Mouse (Mus musculus) layer of hippocampus, adult 2 months (tissue): Measurements from ENCODE around the gene A630023A22Rik. TPM values are rescaled to one million over a fixed set of nuclear protein-coding genes. Genes with fewer than 3 reads are reported as not detected.
A peak's percentile ranks its signal among the peaks of the same experiment; 100 is the strongest.

Experiments used
- DNase-seq, 2 experiments: peaks; one replicate each; pipeline ENCODE4 v3.0.0; 2022; ENCODE audit warnings: low spot score in 2 of 2
- H3K27ac ChIP-seq: fragments of 200-600 bp; 2 replicates; pipeline ENCODE4 v1.8.1; 2022
- H3K4me3 ChIP-seq: fragments of 200-600 bp; 2 replicates; pipeline ENCODE4 v1.8.1; 2022; ENCODE audit warnings: mild to moderate bottlenecking
- CTCF ChIP-seq: fragments of 200-600 bp; conservative IDR thresholded peaks from 2 replicates; pipeline ENCODE4 v1.8.1; 2022; ENCODE audit warnings: antibody characterized with exemption, mild to moderate bottlenecking, moderate library complexity
- total RNA-seq, 2 experiments: library from RNA; stranded (reverse); gene quantifications; 2 replicates each; pipeline ENCODE4 v1.2.3; 2021

A630023A22Rik gene
- total RNA-seq, 2 experiments from 2014 or later = not detected

DNA sequence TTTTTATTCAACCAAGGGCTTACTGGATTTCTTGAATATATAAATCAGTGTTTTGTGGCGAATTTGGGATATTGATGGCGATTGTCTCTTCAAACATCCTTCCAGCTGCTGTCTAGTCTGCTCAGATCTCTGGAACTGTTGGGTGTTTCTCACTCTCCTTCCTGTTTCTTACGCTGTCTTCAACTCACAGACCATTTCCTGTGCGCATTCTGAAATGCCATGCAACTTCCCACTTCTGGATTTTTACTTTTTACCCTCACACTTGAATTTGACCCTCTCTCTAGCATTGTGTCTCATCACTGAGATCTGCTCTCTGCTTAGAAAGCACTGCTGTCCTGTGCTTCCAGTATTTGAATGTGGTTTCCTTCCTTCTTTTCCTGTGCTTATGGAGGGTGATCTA, 5.0 kb upstream of the A630023A22Rik start:
- Histone ChIP-seq H3K4me3 (no peak overlapping the region), H3K27ac (no peak overlapping the region)
- DNase-seq = no peak
- no peak for TF ChIP-seq CTCF

DNA sequence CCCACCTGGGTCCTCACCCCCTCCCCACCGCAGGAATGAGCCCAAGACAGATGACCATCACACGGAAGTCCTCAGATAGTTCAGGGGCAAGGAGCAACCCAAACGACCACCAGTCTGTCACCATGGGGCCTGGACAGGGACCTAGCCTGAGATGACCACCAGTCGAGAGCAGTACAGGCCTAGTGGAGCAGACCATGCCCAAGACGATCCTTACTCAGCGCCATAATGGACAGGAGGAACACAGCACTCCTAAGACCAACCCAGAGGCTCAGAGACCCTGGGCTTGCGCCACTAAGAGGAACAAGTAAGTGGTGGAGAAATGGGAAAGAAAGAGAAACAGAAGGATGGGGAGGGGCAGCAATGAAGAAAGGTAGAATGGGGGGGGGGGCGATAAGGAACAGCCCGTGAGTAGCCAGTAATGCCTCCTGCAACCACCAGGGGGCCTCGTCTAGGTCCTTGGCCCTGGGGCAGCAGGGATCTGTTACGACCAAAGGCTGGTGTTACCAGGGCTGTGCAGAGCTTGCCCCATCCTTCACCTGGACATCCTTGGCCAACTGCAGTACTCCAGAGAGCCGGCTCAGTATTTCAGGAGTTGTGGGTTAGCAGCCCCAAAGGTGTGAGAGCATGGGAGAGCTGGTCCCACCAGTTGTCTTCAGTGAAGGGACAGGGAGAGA, 4.0 kb upstream of the A630023A22Rik start:
- peak; percentile 75 for TF ChIP-seq CTCF
- DNase-seq = no peak
- no peak overlapping the region for H3K27ac ChIP-seq
- H3K4me3 ChIP-seq = no peak overlapping the region

DNA sequence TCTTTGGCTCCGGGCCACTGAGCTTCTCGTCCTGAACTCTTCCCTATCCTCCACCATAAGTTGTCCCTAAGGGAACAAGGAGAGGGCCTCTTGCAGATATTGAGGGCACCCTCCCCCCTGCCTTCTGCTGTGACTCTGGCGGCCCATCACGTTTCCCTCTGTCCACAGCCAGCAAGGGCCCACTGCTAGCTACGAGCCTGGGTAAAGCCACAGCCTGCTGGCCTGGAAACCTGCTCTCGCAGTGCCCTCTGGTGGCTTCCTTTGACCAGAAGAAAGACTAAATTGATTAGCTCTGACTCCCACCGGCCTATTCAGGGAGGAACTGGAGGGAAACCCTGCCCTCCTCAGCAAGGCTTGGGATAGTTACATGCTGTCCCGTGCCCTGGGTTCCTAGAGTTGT, 2.3 kb upstream of the A630023A22Rik start:
- Histone ChIP-seq H3K27ac (no peak overlapping the region), H3K4me3 (no peak overlapping the region)
- DNase-seq = peak; percentile 8 to 51
- TF ChIP-seq CTCF = peak; percentile 78

DNA sequence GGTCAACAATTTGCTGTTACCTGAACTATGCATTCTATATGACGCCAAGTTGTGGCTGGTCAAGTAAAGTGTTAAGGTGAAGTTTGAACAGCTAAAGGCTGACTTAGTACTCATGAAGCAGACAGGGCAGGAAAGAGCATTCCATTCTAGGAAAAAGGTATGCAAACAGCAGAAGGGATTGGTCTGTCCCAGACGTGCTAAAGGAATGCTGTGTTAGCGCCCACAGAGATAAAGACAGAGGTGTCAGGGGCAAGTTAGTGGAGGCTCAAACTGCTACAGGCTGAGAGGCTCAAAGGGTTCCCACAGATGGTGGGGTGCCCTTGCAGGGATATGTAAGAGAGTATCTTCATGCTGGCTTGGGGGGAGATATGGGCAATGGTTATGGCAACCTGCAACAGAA, 1.3 kb upstream of the A630023A22Rik start:
- DNase-seq = no peak
- no peak overlapping the region for H3K4me3 ChIP-seq
- TF ChIP-seq CTCF = no peak
- H3K27ac ChIP-seq = no peak overlapping the region

DNA sequence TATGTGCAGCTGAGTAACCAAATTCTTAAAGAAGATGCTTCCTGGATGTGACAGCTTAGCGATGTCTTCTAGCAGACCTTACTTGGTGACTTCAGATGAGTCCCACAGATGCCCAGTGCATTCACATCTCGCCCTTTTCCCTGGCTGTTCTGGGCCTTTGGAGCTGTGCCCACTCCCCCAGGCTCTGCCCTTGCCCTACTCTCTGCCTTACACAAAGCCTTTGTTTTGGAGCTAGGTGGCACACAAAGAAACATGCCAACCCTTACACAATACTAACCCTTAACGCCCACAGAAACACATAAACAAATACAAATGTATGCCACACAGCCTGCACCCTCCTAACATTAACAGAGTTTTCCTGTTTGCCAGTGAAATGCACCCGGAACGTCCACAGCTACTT, 6.4 kb downstream of the A630023A22Rik start:
- Histone ChIP-seq H3K27ac (no peak overlapping the region), H3K4me3 (no peak overlapping the region)
- TF ChIP-seq CTCF = no peak
- DNase-seq = no peak

DNA sequence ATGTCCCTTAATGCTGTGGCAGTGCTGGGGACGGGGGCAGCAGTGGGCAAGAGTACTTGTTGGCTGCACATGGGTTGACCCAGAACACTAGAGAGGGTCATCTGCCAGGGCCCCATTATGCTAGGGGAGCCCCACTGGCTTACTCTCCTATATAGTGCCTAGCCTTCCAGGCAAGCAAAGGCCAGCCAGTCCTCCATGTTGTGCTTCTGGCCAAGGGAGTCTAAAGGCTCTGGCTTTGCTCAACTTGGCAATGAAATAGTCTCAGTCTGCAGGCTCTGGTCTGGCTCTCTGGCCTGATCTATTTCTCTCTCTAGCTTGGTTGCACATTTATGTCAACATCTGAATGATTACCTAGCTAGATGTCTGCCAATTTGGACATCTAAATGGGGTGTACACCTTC, 9.7 kb downstream of the A630023A22Rik start:
- no peak for DNase-seq
- no peak for TF ChIP-seq CTCF
- no peak overlapping the region for H3K27ac ChIP-seq
- H3K4me3 ChIP-seq = no peak overlapping the region

DNA sequence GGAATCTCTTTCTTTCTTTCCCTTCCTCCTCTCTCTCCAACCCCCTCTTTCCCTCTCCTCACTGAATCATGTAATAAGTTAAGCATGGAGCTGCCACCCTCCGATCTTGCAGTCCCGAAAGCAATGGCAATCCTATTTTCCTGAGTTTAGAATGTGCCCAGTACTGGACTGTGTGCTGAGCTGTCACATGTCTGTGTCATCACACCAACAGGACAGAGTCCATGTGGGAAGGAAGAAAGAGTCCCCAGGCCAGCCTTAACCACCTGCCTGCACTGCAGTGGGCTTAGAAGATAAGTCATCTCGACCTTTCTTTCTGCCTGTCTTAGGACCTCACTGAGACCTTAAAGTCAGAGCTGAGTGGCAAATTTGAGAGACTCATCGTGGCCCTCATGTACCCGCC, 11.1 kb downstream of the A630023A22Rik start:
- TF ChIP-seq CTCF = no peak
- DNase-seq = no peak
- Histone ChIP-seq H3K4me3 (no peak overlapping the region), H3K27ac (no peak overlapping the region)

DNA sequence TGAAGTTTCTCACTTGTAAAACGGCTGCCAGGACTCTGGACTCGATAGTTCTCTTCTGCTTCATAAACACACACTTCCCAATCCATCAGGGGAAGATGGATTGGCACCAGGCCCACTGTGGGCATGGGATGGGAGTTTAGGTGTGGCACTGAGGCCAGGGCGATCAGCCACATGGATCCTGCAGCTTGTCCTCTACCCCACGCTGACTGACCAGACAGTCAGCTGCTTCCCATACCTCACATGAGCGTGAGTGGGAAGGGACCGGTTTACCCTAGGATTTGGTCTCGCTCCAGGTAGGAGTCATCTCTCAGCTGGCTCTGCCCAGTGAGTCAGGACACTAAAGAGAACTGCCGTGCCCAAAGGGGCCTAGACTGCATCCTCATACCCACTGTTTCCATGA, 12.8 kb downstream of the A630023A22Rik start:
- no peak for TF ChIP-seq CTCF
- no peak for DNase-seq
- Histone ChIP-seq H3K4me3 (no peak overlapping the region), H3K27ac (no peak overlapping the region)

DNA sequence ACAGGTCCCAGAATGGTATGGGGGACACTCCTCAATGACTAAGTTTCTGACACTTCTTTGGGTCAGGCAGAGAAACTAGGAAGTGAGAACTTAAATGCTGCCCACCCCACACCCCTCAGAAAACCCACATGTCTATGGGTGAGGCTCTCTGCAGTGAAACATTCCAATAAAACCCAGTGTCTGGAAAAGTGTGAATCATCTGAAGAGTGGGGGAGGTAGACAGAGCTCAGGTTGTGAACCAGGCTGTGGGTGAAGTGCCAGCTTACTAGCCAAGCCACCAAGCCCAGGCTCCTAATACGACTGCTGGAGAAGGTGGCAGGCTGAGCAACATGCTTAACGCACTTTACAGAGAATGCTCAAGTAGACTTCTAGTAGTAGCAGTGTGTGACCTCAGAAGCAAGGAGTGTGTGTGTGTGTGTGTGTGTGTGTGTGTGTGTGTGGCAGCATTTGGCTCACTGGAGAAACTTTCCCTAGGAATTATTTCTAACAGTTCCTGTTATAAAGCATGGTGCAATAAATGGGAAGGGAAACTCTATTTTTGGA, 14.6 kb downstream of the A630023A22Rik start:
- H3K4me3 ChIP-seq = no peak overlapping the region
- DNase-seq = no peak
- H3K27ac ChIP-seq = no peak overlapping the region
- no peak for TF ChIP-seq CTCF

DNA sequence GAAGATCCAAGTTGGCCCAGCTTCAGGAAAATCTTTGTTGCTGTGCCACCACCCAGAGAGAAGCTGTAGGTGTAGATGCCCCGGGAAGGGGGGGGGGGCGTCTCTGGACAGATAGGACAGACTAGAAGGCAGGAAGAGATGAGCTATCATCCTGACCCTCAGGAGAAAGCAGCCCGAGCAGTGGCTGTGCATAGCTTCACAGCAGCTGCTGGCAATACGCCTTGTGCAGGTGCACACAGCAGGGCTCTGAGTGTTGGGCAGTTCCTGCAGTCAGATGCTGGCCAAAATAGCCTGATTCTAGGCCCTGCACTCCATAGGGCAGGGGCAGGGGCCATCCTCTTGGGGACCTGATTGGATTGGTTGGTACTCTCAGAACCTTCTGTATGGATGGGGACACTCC, 15.7 kb downstream of the A630023A22Rik start:
- no peak overlapping the region for H3K27ac ChIP-seq
- TF ChIP-seq CTCF = no peak
- DNase-seq = no peak

DNA sequence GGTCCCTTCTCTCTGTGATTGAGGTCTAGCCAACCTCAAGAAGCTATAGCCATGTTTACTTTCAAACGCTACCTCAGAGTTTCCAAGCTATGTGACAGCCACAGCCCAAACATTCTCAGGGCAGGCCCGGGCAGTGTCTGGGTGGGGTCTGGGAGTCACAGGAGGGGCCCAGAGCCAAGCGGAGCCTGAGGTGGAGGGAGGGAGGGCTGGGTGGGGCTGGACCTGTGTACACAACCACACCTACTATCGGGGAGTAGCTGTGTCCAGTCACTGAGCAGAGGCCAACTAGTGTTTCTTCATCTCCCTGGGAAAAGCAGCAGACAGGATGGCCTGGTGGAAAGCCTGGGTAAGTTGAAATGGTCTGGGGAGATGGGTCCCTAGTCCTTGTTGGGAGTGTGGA, 16.8 kb downstream of the A630023A22Rik start, which contains the start of gene Anxa8:
Gene Anxa8, plus strand, starts transcription at position 251 of the 400 bp plus-strand sequence.
- DNase-seq = no peak
- no peak within 1 kb of the TSS for H3K27ac ChIP-seq
- no peak for TF ChIP-seq CTCF
- H3K4me3 ChIP-seq = no peak within 1 kb of the TSS

More for the DNA sequence above, 15.7 kb downstream of the A630023A22Rik start:
- no peak overlapping the region for H3K4me3 ChIP-seq

DNA sequence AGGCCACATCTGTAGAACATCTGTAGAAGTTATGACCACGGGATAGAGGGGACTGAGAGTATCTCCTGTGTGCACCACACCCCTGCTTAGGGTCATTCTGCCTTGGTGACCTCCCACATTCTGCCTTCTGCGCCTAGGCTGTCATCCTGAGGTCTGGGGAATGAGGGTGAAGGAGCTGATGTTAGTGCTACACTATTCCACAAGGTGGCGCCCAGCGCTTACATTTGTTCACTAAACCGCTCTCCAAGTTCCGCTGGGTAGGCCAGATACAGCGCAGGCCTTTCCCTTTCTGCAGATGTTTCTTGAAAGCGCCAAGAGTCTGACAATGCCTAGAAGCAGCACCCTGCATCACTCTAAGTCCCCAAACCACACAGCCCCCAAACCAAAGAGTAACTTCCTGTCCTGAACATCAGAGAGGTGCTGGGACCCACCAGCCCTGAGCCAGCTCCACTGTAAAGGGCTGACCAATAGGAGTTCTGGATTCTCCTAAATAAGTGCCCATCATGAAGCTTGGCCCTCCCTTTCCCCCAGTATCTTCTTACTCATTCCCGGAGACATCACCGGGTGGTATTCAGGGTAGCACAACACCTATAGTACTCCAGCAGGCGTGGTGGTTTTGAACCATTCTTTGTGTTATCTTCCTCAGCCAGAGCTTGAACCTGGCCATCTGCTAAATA, 22.1 kb downstream of the A630023A22Rik start:
- Histone ChIP-seq H3K4me3 (no peak overlapping the region), H3K27ac (no peak overlapping the region)
- DNase-seq = peak; percentile 70 to 80
- TF ChIP-seq CTCF = peak; percentile 91

DNA sequence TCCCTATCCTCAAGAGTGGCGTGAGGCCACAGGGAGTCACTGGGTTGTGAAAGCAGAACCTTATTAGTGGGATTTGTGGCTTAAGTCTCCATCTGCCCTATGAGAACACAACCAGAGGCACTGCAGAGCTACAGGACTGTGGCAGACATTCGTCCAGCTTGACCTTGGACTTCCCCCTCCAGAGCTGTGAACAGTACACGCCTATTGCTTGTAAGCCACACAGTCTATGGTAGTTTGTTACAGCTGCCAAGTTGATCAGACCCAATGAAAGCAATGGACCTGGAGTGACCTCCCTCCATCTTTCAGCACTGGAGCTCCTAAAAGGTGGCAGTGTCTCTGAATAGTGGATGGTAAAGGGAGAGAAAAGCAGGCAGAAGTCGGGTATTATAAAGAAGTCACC, 24.3 kb downstream of the A630023A22Rik start:
- H3K27ac ChIP-seq = no peak overlapping the region
- TF ChIP-seq CTCF = no peak
- no peak overlapping the region for H3K4me3 ChIP-seq
- no peak for DNase-seq

DNA sequence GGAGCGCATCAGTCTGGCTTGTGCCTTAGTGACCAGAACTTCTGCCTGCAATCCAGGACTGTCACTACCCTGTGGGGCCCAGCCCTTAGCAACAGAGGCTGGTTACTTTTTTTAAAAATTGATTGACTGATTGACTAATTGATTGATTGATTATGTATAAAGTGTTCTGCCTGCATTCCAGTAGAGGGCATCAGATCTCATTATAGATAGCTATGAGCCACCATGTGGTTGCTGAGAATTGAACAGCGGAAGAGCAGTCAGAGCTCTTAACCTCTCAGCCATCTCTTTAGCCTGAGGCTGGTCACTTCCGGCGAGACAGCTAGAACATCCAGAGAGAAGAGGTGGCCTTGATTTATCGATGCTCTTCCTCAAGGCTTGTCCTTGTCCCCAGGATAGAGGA, 25.3 kb downstream of the A630023A22Rik start:
- no peak for DNase-seq
- Histone ChIP-seq H3K4me3 (no peak overlapping the region), H3K27ac (no peak overlapping the region)
- TF ChIP-seq CTCF = peak; percentile 73
